Mouse (Mus musculus) neural tube, embryonic 14.5 days (tissue): Measurements from ENCODE around the gene Glod4. TPM values are rescaled to one million over a fixed set of nuclear protein-coding genes. Genes with fewer than 3 reads are reported as not detected.

Experiments used
- ATAC-seq: fragments of 200-750 bp; cut with Nextera tagmentation; 2 replicates; pipeline ENCODE4 v1.8.0; 2017; ENCODE audit warnings: low read depth, mild to moderate bottlenecking, moderate TSS enrichment, moderate library complexity
- H3K27ac ChIP-seq: fragments of 300-500 bp; sonication (generic); 2 replicates; pipeline ENCODE4 v1.5.1; 2014; ENCODE audit warnings: low read depth, mild to moderate bottlenecking, control low read depth, low read length, moderate library complexity, mixed read lengths
- H3K27me3 ChIP-seq: fragments of 300-500 bp; sonication (generic); 2 replicates; pipeline ENCODE4 v1.6.1; 2014; ENCODE audit warnings: low read length; ENCODE audit not compliant: control insufficient read depth, insufficient read depth
- H3K36me3 ChIP-seq: fragments of 300-500 bp; sonication (generic); 2 replicates; pipeline ENCODE4 v1.6.1; 2014; ENCODE audit warnings: low read length, mixed read lengths; ENCODE audit not compliant: control insufficient read depth, insufficient read depth
- H3K4me1 ChIP-seq: fragments of 300-500 bp; sonication (generic); 2 replicates; pipeline ENCODE4 v1.6.1; 2014; ENCODE audit warnings: low read length; ENCODE audit not compliant: control insufficient read depth, insufficient read depth
- H3K4me2 ChIP-seq: fragments of 300-500 bp; sonication (generic); 2 replicates; pipeline ENCODE4 v1.6.1; 2014; ENCODE audit warnings: mild to moderate bottlenecking, low read depth, low read length, control low read depth
- H3K4me3 ChIP-seq: fragments of 300-500 bp; sonication (generic); 2 replicates; pipeline ENCODE4 v1.5.1; 2014; ENCODE audit warnings: low read depth, low read length, control low read depth, mixed read lengths
- H3K9ac ChIP-seq: fragments of 300-500 bp; sonication (generic); replicated peaks from 2 replicates; pipeline ENCODE4 v1.6.1; 2014; ENCODE audit warnings: low read depth, mild to moderate bottlenecking, control low read depth, low read length, mixed read lengths
- H3K9me3 ChIP-seq: fragments of 300-500 bp; sonication (generic); 2 replicates; pipeline ENCODE4 v1.6.1; 2016; ENCODE audit warnings: low read length; ENCODE audit not compliant: control insufficient read depth
- WGBS: fragments of 180-500 bp; shearing (Covaris S2); extraction: QIAGEN DNeasy Blood & Tissue Kit; methylation state at CpG from one replicate; pipeline ENCODE4 v1.1.7; 2014; 5-methylcytosine and 5-hydroxymethylcytosine counted together
- polyA plus RNA-seq: library from polyadenylated mRNA; unstranded; fragments of >200 nt; fragmentation: Nextera tagmentation; extraction: Ambion mirVana; gene quantifications from 2 replicates; pipeline ENCODE4 v1.2.1, GENCODE M21; 2014

The Glod4 gene
- polyA plus RNA-seq, 1 experiment from 2014 or later: 126 TPM

DNA sequence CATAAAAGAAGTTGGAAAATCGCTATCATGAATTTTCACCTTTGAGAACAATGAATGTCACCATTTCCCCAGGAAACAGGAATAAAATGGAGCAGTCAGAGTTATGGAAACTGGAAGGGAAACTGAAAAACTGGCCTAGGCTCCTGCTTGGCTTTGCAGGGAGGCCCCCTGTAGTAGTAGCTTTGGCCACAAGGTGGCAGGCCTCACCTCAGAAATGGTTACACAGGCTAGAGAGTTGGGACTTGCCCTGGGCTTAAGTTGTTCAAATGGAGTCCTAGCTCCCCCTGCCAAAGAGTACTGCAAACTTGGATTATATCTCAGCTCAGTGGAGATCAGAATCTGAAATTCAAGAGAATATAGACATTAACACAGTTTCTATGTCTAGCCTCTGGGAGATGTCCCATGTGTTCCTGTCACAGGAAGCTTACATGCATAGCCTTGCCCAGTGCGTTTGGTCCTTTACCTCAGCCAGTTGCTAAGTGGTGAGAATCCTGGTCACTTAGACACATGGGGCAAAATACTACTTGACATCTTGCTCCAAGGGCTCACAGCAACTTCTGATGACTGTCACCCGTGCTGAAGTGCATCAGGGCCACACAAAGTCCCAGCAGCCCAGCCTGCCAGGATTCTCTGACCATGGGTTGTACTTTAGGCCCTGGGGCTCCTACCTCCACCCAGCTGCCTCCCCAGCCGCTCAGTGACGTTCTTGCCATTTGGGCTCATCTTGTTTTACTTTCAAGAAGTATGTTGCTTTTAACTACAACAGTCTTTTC, 9.8 kb upstream of the Glod4 start:
- no peaks in the 10 kb centered on the region for H3K9me3 ChIP-seq
- 0 out of 2 replicates have a peak, but pooled peaks cover 5% of the 10 kb centered on the region for H3K4me1 ChIP-seq
- ATAC-seq: peak; percentile 84
- WGBS: 26% methylated on average over 5 of the region's 5 CpGs
- H3K27ac ChIP-seq: no peak overlapping the region
- no peak overlapping the region for H3K4me2 ChIP-seq
- peaks cover 16% of the 10 kb centered on the region; the same call in 1 of the 2 replicates for H3K36me3 ChIP-seq
- H3K4me3 ChIP-seq: no peak overlapping the region
- H3K9ac ChIP-seq: no peak overlapping the region
- H3K27me3 ChIP-seq: no peaks in the 10 kb centered on the region

DNA sequence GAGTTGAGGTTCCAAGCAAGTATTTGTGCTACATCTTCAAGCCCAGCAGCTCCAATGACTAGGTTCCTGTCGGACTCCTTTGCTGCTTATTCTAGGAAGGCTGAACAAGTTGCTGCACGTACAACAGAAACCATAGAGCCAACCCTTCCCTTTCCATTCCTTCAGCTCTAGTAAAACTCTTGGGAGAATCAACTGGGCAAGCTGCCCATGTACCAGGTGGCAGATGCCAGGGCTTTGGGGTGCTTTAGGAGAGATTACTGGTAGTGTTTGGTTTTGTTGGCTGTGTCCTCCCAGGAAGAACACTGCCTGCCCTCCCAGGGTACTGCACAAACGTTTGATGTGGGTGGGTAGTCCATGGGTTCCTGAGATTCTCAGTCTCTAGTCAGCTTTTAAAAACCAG, 8.5 kb upstream of the Glod4 start:
- no peak overlapping the region for H3K9ac ChIP-seq
- H3K4me3 ChIP-seq: no peak overlapping the region
- H3K27me3 ChIP-seq: no peaks in the 10 kb centered on the region
- H3K9me3 ChIP-seq: no peaks in the 10 kb centered on the region
- H3K4me1 ChIP-seq: 0 out of 2 replicates have a peak, but pooled peaks cover 5% of the 10 kb centered on the region
- WGBS: 57% methylated on average over 3 of the region's 3 CpGs
- no peak overlapping the region for H3K27ac ChIP-seq
- 0 out of 2 replicates have a peak, but pooled peaks cover 12% of the 10 kb centered on the region for H3K36me3 ChIP-seq
- no peak overlapping the region for H3K4me2 ChIP-seq
- no peak for ATAC-seq

DNA sequence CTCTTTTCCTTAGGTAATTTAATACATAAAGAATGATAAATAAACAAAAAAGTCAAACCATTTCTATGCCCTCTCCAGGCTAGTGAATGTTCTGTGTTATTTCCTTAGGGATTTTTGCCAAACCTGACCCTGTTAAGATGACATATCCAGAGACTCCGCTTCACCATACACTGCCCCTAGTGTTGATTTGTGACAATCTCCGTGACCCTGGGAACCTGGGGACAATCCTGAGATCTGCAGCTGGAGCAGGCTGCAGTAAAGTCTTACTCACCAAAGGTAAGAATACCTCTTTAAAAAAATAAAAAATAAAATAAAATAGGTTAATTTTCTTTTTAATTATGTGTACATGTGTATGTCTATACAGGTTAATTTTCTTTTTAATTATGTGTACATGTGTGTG, 3.7 kb upstream of the Glod4 start:
- H3K9ac ChIP-seq: no peak overlapping the region
- H3K27ac ChIP-seq: no peak overlapping the region
- H3K36me3 ChIP-seq: 0 out of 2 replicates have a peak, but pooled peaks cover 12% of the 10 kb centered on the region
- no peak for ATAC-seq
- no peaks in the 10 kb centered on the region for H3K27me3 ChIP-seq
- WGBS: 50% methylated on average over 2 of the region's 2 CpGs
- H3K4me3 ChIP-seq: no peak overlapping the region
- H3K9me3 ChIP-seq: no peaks in the 10 kb centered on the region
- H3K4me1 ChIP-seq: peaks cover 10% of the 10 kb centered on the region
- no peak overlapping the region for H3K4me2 ChIP-seq

DNA sequence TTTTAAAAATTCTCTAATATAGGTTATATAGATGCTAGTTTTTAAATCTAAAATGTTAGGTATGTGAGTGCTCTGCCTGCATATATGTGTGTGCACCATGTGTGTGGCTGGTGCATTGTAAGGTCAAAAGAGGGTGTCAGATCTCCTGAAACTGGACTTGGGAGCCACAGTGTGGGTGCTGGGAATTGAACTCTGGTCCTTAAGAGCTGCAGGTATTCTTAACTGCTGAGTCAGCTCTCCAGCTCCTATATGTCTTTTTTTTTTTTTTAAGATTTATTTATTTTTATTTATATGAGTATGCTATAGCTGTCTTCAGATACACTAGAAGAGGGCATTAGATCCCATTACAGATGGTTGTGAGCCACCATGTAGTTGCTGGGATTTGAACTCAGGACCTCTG, 2.9 kb upstream of the Glod4 start:
- Histone ChIP-seq H3K9ac (no peak overlapping the region), H3K4me1 (peaks cover 10% of the 10 kb centered on the region), H3K36me3 (0 out of 2 replicates have a peak, but pooled peaks cover 12% of the 10 kb centered on the region), H3K4me3 (no peak overlapping the region), H3K9me3 (no peaks in the 10 kb centered on the region), H3K4me2 (no peak overlapping the region), H3K27me3 (no peaks in the 10 kb centered on the region), H3K27ac (no peak overlapping the region)
- ATAC-seq: no peak

DNA sequence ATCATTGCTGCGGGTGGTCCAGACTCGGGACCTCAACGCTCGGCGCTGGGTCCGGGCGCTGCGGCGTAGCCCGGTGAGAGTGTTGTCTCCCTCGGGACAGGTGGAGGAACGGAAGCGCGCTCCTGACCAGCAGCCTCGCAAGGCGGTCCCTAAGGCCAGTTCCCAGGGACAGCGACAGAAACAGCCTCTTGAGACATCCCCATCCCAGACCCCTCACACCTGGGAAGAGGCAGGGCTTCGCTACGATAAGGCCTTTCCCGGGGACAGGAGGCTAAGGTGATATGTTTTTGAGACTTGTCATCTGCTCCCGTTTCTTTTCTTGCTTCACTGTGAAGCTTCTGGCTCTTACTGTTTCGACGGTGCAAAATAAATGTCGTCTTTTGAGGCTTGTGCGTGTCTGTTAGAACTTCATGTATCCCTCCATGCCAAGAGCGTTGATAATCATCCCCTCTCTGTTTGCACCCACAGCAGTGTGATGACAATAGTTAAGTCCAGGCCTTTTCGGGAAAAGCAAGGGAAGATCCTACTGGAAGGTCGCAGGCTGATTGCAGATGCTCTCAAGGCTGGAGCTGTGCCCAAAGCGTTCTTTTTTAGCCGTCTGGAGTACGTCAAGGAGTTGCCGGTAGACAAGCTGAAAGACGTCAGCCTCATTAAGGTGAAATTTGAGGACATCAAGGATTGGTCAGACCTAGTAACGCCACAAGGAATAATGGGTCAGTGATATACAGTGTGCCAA, 454 bp upstream of the Glod4 start:
- H3K27me3 ChIP-seq: no peaks in the 10 kb centered on the region
- peaks cover 16% of the 10 kb centered on the region for H3K36me3 ChIP-seq
- H3K4me2 ChIP-seq: peak overlapping the region; percentile 65
- peak overlapping the region; percentile 72 for H3K27ac ChIP-seq
- no peak; the same call in 1 of the 2 replicates for ATAC-seq
- peaks cover 10% of the 10 kb centered on the region for H3K4me1 ChIP-seq
- peak overlapping the region; percentile 81 for H3K9ac ChIP-seq
- no peaks in the 10 kb centered on the region for H3K9me3 ChIP-seq
- WGBS: 3% methylated on average over 34 of the region's 34 CpGs
- peak overlapping the region; percentile 88 for H3K4me3 ChIP-seq

GRCm38 (mm10) chr11:76239750-76240149, 3.8 kb downstream of the Glod4 start:
- no peak for ATAC-seq
- no peak overlapping the region for H3K4me2 ChIP-seq
- no peak overlapping the region for H3K4me3 ChIP-seq
- H3K9me3 ChIP-seq: no peaks in the 10 kb centered on the region
- no peak overlapping the region for H3K9ac ChIP-seq
- H3K36me3 ChIP-seq: peaks cover 24% of the 10 kb centered on the region
- peaks cover 10% of the 10 kb centered on the region for H3K4me1 ChIP-seq
- WGBS: 98% methylated on average over 2 of the region's 2 CpGs
- no peaks in the 10 kb centered on the region for H3K27me3 ChIP-seq
- H3K27ac ChIP-seq: no peak overlapping the region

GRCm38 (mm10) chr11:76236136-76236535, 7.4 kb downstream of the Glod4 start:
- no peak overlapping the region for H3K4me2 ChIP-seq
- H3K36me3 ChIP-seq: peaks cover 49% of the 10 kb centered on the region
- 95% methylated on average over 3 of the region's 3 CpGs for WGBS
- no peaks in the 10 kb centered on the region for H3K4me1 ChIP-seq
- no peaks in the 10 kb centered on the region for H3K27me3 ChIP-seq
- H3K9ac ChIP-seq: no peak overlapping the region
- no peak overlapping the region for H3K4me3 ChIP-seq
- no peak for ATAC-seq
- no peaks in the 10 kb centered on the region for H3K9me3 ChIP-seq
- H3K27ac ChIP-seq: no peak overlapping the region

DNA sequence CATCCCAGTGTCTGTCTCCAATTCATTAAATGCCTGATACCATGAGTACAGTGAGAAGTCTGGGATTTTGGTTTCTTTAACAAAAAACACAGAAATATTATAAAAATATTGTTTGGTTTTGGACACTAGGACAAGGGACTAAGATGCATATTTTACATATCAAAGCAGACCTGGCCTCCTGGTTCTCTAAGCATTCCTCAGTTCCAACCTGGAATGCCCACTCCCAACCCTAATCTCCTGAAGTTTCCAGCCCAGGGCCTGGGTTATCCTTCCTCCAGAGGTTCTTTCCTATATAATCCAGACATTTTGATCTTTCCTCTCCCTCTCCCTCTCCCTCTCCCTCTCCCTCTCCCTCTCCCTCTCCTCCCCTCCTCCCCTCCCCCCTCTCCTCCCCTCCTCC, 18.5 kb downstream of the Glod4 start:
- Histone ChIP-seq H3K27me3 (no peaks in the 10 kb centered on the region), H3K36me3 (peaks cover 32% of the 10 kb centered on the region; the same call in 1 of the 2 replicates), H3K9ac (no peak overlapping the region), H3K4me3 (no peak overlapping the region), H3K9me3 (no peaks in the 10 kb centered on the region), H3K27ac (no peak overlapping the region), H3K4me1 (no peaks in the 10 kb centered on the region), H3K4me2 (no peak overlapping the region)
- ATAC-seq: no peak

GRCm38 (mm10) chr11:76224631-76225030, 18.9 kb downstream of the Glod4 start:
- ATAC-seq: no peak
- H3K4me1 ChIP-seq: no peaks in the 10 kb centered on the region
- no peak overlapping the region for H3K4me3 ChIP-seq
- H3K27ac ChIP-seq: no peak overlapping the region
- H3K27me3 ChIP-seq: no peaks in the 10 kb centered on the region
- H3K4me2 ChIP-seq: no peak overlapping the region
- H3K9ac ChIP-seq: no peak overlapping the region
- 95% methylated on average over 5 of the region's 5 CpGs for WGBS
- H3K9me3 ChIP-seq: no peaks in the 10 kb centered on the region
- peaks cover 32% of the 10 kb centered on the region; the same call in 1 of the 2 replicates for H3K36me3 ChIP-seq
